Mouse (Mus musculus): ENCODE measurements around the gene Wnk2.

Wnk2 gene

GRCm38 (mm10) chr13:49147858-49148226, at the start of gene Wnk2:
TSS of gene Wnk2 (minus strand) at chr13:49148014.
- DNase-seq (ENCODE audit: low spot score): no peak

GRCm38 (mm10) chr13:49196766-49197165, 49.0 kb upstream of the Wnk2 start:
- DNase-seq (ENCODE audit: low spot score): no peak

- DNase-seq (ENCODE audit: low spot score): no peak
Observed at GRCm38 (mm10) chr13:49196211-49196610, 48.4 kb upstream of the Wnk2 start.

- no peak for DNase-seq (ENCODE audit: low spot score)
Observed at GRCm38 (mm10) chr13:49195651-49196050, 47.8 kb upstream of the Wnk2 start.

GRCm38 (mm10) chr13:49194811-49195210, 47.0 kb upstream of the Wnk2 start:
- DNase-seq (ENCODE audit: low spot score): no peak

- no peak for DNase-seq (ENCODE audit: low spot score)
Observed at GRCm38 (mm10) chr13:49193650-49194049, 45.8 kb upstream of the Wnk2 start.

GRCm38 (mm10) chr13:49192156-49192855, 44.5 kb upstream of the Wnk2 start:
- no peak for DNase-seq (ENCODE audit: low spot score)

GRCm38 (mm10) chr13:49191673-49192035, 43.8 kb upstream of the Wnk2 start:
- DNase-seq (ENCODE audit: low spot score): no peak

- no peak for DNase-seq (ENCODE audit: low spot score)
Observed at GRCm38 (mm10) chr13:49190876-49191672, 43.3 kb upstream of the Wnk2 start.

GRCm38 (mm10) chr13:49189970-49190870, 42.4 kb upstream of the Wnk2 start:
- DNase-seq (ENCODE audit: low spot score): no peak

- no peak for DNase-seq (ENCODE audit: low spot score)
Observed at GRCm38 (mm10) chr13:49188966-49189360, 41.1 kb upstream of the Wnk2 start.

GRCm38 (mm10) chr13:49188219-49188965, 40.6 kb upstream of the Wnk2 start:
- DNase-seq (ENCODE audit: low spot score): no peak

GRCm38 (mm10) chr13:49187288-49188218, 39.7 kb upstream of the Wnk2 start, which contains the start of gene Ninj1:
TSS of gene Ninj1 (plus strand) at chr13:49187485.
- peak; percentile 47 for DNase-seq (ENCODE audit: low spot score)

- no peak for DNase-seq (ENCODE audit: low spot score)
Observed at GRCm38 (mm10) chr13:49186798-49187287, 39.0 kb upstream of the Wnk2 start.

- no peak for DNase-seq (ENCODE audit: low spot score)
Observed at GRCm38 (mm10) chr13:49183646-49184045, 35.8 kb upstream of the Wnk2 start.

GRCm38 (mm10) chr13:49183161-49183560, 35.3 kb upstream of the Wnk2 start:
- DNase-seq (ENCODE audit: low spot score): no peak

GRCm38 (mm10) chr13:49181411-49181984, 33.7 kb upstream of the Wnk2 start:
- DNase-seq (ENCODE audit: low spot score): no peak

- DNase-seq (ENCODE audit: low spot score): no peak
Observed at GRCm38 (mm10) chr13:49180691-49181090, 32.9 kb upstream of the Wnk2 start.

- DNase-seq (ENCODE audit: low spot score): no peak
Observed at GRCm38 (mm10) chr13:49180274-49180673, 32.5 kb upstream of the Wnk2 start.
